Mouse (Mus musculus) frontal cortex, postnatal 14 days (tissue): ENCODE results near the gene Wdr54.
"Not testable (repeated sequence)": the region's sequence is repeated elsewhere in the genome, so short reads cannot be mapped to it uniquely, and the experiment has no call there.

Source experiments
- DNase-seq, 2 experiments: peaks; one replicate each; pipeline ENCODE4 v3.0.0; 2022; ENCODE audit warnings: low spot score in 2 of 2

Wdr54 gene

DNA sequence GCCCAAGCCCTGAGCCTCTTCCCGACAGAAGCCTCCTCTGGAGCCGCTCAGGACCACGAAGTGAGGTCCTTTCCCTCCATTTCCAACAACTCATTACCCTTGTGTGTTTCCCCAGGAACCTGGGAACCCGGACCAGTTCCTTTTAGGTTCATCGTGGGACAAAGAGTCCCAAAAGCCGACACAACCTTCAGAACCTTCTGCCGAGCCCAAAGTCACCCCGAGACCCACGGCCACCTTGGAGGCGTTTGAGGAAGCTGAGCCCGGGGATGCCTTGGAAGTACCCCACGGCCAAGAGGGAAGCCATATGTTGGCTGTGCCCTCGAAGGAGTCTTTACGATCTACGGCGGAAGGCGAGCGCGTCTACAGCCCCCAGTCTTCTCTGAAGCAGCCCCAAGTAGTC is 5.2 kb upstream of the Wdr54 start:
- no peak for DNase-seq

DNA sequence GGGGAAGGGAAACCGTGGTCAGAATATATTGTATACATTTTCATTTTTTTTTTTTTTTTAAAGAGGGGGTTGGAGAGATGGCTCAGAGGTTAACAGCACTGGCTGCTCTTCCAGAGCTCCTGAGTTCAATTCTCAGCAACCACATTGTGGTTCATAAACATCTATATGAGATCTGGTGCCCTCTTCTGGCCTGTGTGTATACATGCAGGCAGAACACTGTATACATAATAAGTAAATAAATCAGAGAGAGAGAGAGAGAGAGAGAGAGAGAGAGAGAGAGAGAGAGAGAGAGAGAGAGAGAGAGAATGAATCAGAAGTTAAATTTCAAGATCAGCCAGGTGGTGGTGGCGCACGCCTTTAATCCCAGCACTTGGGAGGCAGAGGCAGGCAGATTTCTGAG is 3.3 kb upstream of the Wdr54 start:
- DNase-seq = not testable (repeated sequence)

DNA sequence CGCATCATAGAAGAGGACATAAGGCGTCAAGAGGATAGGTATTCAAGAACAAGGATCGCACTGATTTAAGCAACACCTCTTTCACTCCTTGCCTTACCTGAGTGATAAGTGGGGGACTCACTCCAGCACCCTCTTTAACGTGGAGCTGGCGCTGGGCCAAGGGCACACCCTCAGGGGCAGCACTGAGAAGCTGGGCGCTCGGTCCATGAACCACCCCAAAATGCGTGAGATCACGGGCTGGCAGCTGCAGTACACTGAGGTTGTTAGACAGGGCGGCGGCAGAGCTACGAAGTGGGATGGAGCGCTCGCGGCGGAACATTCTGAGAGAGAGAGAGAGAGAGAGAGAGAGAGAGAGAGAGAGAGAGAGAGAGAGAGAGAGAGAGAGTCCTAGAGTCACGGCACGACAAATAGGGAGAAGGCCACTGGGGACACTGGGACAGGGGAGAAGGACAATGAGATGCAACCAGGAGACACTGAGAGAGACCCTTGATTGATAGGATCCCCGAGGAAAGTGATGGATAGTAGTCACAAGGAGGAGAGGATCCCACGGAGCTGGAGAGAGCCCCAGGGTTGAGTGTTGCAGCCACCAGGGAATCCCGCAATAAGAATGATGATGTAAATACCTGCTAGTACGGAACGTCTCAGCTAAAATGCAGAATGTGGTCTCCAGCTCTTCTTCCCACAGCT is 502 bp downstream of the Wdr54 start:
- DNase-seq = no peak

DNA sequence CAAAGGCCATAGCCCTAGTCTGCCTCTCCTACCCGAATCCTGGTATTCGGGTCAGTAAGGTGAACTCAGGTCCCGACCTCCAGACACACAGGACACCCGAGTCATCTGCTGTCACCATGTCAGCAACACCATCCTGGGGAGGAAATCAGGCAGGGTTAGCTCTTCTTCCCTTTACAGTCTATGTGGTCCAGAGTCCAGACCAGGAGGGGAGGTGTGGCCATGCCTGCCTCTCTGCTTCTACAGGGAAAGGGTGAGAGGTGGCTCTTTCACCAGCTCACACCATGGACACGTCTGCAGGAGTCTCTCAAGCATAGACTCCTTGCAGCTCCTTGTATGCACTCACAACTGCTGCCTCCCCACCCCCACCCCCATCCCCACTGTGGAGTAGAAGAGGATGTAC is 2.7 kb downstream of the Wdr54 start:
- no peak for DNase-seq

DNA sequence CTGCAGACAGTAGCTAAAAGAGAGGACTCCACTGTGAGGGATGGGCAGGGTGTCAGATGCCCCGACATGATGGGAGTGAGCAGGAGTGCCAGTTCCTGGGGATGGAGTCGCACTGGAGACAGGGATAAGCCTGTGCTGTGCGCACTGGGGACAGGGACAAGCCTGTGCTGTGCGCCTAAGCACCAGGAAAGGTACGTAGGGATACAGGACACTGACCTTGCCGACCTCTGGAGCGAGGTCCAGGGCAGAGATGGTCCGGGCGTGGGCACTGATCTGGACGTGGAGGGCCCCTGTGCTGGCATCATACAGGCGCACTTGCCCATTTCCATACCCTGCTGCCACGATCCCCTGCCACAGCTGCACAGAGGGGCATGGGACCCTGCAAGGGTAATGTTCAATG is 3.2 kb downstream of the Wdr54 start:
- DNase-seq = no peak

DNA sequence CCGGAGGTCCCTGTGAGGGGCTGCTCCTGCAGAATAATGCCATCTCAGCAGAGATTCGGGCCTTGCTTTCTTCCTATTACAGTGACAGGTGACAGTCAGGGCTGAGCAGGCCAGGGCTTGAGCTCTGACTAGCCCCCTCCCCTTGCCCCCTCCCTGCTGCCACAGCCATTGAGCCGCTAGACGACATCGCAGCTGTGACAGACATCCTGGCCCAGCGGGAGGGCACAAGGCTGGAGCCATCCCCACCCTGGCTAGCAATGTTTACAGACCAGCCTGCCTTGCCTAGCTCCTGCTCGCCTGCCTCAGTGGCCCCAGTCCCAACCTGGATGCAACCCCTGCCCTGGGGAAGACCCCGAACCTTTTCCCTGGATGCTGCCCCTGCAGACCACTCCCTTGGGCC is 4.5 kb downstream of the Wdr54 start:
- DNase-seq = no peak

DNA sequence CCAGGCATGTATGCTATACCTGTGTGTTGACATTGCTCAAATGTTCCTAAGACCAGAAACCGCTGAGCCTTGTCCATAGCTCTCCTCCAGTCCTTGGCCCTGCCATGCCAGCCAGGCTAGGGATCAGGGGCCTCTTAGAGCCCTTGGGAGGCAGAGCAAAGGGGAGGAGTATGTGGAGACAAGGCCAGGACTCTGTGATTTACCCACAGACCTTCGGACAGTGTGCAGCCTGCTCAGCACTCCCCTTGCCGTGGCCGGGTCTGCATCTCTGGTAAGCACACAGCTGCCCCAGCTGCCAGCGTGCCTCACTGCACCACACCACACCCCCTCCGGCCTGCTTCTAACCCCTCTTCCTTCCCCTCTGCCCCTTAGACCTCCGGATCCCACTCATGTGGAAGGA is 8.9 kb downstream of the Wdr54 start:
- no peak for DNase-seq

DNA sequence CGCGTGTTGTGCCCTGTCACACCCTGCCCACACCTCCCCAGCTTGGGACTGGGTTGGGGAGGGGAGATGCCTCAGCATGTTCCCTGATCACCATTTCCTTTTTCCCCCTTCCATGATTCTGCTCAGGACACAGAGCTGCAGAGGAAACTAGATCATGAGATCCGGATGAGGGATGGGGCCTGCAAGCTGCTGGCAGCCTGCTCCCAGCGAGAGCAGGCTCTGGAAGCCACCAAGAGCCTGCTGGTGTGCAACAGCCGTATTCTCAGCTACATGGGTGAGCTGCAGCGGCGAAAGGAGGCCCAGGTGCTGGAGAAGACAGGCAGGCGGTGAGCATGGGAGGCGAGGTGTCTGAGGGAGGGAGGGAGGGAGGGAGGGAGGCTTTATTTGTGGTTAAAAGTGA is 10.4 kb downstream of the Wdr54 start:
- no peak for DNase-seq

DNA sequence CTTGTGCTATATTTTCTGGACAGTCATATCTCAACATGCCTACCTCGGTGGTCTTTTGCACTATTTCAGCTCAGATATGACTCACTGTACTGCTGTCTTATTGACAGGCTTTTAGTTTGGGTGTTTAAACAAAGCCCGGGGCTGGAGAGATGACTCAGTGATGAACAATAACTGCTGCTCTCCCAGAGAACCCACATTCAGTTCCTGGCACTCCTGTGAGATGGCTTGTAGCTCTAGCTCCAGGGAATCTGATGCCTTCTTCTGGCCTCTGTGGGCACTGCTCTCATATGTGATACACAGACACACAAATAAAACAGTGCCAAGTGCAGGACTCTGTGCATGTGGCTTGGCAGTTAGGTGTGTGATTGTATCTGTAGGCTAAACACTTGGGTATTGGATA is 11.0 kb downstream of the Wdr54 start:
- no peak for DNase-seq

DNA sequence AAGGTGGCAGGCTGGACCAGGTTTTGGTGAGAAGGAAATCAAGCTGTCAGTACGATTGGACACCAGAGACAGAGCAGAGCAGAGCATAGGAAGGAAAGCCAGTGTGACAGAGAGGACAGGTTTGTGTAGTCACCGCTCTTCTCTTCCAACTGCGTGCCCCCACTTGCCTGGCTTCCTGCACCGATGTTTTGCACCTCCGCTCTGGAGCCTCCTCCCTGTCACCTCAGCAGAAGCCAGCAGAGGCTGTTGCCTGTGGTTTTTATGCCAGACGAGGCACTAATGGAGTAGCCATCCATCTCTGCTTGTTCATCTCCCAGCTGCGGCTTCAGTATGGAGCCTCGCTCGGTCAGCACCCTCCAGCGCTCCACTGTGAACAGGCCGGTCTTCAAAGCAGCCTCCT is 13.3 kb downstream of the Wdr54 start:
- no peak for DNase-seq

DNA sequence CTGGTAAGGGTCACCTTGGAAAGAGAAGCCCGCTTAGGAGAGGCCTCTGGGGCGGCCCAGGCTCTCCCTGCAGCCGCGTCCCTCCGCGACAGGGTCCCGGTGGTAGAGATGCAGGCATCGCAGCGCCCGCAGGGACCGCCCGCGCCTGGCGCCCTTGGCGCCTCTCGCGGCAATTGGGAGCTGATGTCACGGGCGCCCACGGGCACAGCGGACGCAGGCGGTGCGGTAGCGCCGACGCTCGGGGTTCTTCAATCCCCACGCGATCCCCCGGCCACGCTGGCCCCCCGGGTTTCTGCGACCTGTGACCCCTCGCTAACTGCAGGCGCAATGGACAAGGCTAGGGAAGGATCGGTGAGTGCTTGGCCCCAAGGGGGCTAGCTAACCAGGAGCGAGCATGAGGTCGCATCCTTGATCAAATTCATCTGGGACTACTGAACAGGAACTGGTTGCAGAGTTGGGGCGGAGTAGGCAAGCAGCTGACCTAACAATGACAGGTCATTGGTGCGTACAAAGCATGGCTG is 13.9 kb downstream of the Wdr54 start:
- peak in 1 of 2 experiments; percentile 65 for DNase-seq

DNA sequence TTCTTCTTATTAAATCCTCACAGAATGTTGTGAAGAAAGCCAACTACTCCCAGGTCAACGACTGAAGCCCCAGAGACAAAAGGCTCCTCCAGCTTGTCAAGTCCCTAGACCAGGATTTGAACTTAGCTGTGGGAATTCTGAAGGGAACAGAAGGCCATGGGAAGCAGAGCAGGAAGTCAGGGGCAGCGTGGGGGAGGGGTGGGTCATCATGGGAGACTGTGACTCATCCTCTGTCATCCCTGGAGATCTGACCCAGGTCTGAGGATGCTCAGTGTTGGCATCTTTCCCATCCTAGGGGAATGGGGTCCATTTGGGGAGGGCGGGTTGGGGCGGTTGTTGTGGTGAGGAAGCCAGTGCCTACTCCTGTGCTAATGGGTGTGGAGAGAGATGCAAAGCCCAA is 14.6 kb downstream of the Wdr54 start:
- DNase-seq = no peak

DNA sequence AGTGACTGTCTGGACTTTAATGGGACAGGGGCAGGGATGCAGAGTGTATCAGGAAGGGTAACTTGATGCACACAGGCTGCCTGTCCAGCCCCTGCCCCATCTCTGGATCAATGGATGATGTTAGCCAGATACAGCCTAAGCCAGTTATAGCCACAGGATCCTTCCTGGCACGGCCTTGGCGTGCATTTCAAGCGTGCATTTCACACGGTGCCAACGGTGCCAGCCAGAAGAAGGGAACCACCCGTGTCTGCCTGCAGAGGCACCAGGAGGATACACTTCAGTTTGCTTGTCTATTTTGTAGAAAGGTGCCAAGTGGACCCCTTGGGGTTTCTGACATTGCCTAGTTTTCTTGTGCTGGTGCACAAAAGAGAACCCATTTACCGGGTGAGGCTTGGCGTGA is 16.2 kb downstream of the Wdr54 start:
- no peak for DNase-seq

DNA sequence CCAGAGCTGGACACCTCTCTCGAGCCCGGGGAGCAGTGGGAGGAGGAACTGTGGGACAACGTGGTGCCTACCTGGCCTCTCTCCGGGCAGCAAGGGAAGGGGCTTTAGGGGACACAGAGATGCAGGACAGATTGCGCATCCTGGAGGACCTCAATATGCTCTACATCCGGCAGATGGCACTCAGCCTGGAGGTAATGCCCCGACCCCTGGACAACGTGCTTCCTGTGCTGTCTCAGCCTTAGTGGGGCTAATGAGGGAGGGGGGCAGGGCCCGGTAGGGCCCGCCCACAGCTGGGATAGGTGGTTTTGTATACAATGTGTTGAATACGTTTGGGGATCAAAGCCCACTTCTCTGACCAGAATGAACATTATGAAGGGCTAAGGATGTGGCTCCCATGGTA is 18.1 kb downstream of the Wdr54 start:
- DNase-seq = no peak

DNA sequence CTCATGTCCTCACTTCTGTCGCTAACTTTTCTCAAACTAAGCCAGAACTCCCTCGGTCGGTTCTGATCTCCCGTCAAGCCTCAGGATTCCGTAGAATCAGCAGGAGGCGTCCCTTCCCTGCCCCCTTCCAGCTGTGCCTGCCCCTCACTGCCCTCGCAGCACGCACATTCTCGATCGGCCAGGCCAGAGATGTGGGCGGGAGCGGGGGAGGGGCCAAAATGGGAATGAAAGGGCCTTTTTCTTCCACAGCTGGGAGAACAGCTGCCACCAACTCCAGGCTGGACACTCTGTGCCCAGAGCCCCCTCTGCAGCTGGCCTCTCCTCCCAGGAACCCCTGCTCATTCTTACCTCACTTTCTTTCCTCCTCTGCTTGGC is 18.6 kb downstream of the Wdr54 start:
- DNase-seq = peak; percentile 64 to 70

DNA sequence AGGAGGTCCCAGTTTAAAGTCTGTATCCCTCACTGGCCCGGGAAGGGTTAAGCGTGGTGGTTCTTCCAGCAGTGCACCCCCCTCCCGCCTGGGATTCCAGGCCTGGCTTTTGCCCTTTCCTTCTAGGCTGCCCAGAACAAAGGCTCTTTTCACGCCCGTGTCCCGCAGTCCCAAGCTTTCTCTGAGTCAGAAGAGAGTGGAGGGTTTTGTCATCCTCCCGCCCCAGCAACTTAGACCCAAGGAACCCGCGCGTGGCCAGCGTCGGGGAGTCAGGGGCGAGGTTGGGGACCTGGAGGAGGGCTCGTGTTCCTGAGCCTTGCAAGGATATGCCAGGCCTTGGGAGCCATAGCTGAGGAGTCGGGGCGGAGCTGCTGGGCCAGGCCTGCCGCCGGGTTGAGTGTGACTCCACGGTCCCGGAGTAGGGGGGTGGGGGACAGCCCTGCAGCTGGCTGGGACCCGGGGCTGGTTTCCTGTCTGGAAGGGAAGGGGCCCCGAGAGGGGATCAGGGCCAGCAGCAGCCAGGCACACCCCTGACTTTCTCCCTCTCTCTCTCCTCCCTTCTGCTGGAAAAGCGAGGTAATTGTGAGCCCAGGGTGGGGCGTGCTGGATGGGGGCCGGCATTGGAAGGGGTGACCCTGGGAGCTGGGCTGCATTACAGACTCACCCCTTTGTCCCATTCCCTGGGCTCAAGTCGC is 19.2 kb downstream of the Wdr54 start:
- no peak for DNase-seq

DNA sequence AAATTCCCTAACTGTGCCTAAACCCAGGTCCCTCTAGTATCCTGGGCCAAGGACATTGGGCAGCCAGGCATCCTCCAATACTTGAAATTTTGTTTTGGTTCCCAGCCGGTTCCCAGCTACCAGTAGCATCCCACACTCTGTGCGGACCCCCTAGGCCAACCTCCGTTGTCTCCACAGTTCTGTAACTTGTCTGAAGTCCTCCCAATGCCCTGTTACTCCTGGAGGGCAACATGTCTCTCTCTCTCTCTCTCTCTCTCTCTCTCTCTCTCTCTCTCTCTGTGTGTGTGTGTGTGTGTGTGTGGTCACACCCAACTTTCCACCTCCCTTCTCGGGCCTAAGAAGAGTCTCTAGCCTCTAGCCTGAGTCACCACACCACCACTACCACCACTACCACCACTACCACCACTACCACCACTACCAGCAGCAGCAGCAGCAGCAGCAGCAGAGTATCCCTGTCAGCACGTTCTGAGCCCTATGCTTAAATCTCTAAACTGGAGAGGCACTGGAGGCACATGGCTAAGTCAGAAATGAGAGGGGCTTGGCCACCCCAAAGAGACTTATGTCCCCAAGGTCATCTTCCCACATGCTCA is 19.8 kb downstream of the Wdr54 start:
- DNase-seq = no peak

DNA sequence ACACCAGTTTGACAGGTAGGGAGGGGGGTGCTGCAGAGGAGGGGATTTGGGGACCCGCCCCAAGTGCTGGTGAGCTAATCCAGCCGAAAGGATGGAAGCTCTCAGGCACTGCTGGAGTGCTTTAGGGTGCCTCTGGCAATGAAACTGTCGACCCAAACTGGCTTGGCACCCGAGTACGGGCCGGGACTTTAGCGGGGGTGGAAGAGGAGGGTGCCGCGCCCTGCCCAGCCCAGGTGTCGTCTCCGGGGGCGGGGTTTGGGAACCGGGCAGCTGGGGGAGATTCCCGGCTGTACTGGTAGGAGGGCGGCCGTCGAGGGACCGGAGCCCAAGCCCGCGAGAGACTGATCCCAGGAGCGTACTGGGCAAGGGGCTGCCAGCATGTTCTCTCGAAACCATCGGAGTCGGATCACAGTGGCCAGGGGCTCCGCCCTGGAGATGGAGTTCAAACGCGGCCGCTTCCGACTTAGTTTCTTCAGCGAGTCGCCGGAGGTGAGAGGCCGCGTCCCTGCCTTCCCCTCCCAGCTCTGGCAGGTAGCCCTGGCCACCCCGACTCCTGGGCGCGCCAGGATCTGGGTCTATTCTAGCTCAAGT is 20.5 kb downstream of the Wdr54 start:
- no peak for DNase-seq

DNA sequence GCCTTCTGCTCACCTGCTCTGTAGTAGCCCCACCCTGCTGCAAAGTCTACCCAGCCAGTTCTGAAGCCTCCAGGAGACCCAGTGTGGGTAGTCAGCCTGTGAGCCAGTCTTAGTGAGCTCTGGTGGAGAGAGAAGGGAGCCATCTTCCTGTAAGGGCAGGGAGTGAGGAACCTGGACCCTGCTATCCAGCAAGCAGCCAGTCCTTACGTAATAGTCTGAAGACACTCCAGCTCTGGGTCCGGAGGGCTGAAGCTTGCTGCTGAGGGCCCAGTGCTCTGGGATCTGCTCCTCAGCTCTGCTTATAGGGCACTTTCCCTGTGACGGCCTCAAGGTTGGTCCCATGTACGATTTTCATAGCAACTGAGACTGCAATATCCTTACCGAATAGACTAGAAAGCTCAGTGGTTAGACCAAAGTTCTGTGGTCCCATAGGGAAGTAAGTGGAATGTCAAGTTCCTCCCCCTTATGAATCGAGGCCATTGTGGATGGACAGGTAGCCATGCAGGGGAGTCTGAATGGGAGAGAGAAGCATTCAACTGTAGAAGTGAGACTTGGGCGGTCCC is 21.2 kb downstream of the Wdr54 start, which contains the start of gene Rtkn:
Gene Rtkn, plus strand, starts transcription at position 513 of the 563 bp plus-strand sequence.
- no peak for DNase-seq

DNA sequence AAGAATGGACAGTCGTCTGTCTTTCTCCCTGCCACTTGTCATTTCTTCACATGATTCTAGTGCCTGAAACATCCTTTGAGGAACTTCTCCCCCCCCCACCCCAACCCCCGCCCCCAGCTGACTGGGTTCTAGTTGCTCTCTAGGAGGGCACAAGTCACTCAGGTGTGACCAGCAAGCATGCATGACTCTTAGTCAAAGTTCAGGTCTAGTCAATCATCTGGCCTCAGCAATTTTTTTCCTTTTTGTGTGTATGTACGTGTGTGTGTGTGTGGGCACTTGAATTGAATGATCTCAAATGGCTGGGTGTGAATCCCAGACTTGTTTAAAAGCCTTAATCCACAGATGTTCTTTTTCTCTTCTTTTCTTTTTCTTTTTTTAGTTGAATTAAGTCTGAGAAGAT is 22.0 kb downstream of the Wdr54 start:
- no peak for DNase-seq

DNA sequence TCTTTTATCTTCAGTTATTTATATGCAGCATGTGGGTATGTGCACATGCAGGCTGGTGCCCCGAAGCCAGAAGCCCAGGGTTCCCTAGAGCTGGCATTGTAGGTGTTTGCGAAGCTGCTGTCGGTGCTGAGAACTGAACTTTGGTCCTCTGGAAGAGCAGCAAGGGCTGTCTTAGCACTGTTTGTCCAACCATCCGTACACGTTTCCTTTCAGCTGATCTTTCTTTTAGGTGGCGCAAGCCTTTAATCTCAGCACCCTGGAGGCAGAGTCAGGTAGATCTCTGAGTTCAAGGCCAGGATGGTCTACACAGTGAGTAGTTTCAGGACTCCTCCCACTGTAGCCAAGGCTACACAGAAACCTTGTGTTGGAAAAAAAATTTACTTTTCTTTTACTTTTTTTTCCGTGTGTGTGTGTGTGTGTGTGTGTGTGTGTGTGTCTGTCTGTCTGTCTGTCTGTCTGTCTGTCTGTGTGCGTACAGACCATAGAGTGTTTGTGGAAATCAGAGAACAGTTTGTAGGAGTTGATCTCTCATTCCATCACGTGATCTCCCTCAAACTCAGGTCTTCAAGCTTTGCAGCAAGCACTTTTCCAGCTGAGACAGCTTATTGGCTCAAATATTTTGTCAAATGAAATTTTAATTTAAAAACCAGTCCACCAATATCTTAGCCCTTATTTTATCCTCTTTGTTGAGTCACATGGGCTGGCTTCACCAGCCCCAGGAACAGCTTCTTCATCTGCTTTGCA is 23.8 kb downstream of the Wdr54 start:
- DNase-seq = no peak
